Mouse (Mus musculus): ENCODE measurements around the gene Lima1. TPM values are rescaled to one million over a fixed set of nuclear protein-coding genes. Genes with fewer than 3 reads are reported as not detected.
"Not testable (repeated sequence)": the region's sequence is repeated elsewhere in the genome, so short reads cannot be mapped to it uniquely, and the experiment has no call there.

The Lima1 gene
- polyA plus RNA-seq (2016; fragmentation: Nextera tagmentation; extraction: Ambion mirVana) = 62.3 and 65.4 TPM in 2 replicates

GRCm38 (mm10) chr15:99875334-99875869 lies at the start of gene Lima1:
Gene Lima1 (minus strand): TSS chr15:99875456.
- H3K4me3 ChIP-seq = peak within 1 kb of the TSS; percentile 84
- peak within 1 kb of the TSS; percentile 75 for H3K27ac ChIP-seq (replicated peaks)
- peaks cover 16% of the 10 kb centered on the region for H3K4me1 ChIP-seq
- peak; percentile 94 for DNase-seq (ENCODE audit: low spot score)
- H3K9me3 ChIP-seq = no peaks in the 10 kb centered on the region
- H3K36me3 ChIP-seq (replicated peaks) = no peaks in the 10 kb centered on the region
- peaks cover 22% of the 10 kb centered on the region for H3K27me3 ChIP-seq (replicated peaks; ENCODE audit: low read depth, poor library complexity, severe bottlenecking)
- WGBS = under 1% methylated on average over 38 of the region's 38 CpGs

- Histone ChIP-seq H3K36me3 (replicated peaks) (no peaks in the 10 kb centered on the region), H3K4me3 (no peak overlapping the region), H3K27me3 (replicated peaks; ENCODE audit: low read depth, poor library complexity, severe bottlenecking) (no peaks in the 10 kb centered on the region), H3K9me3 (no peaks in the 10 kb centered on the region), H3K27ac (replicated peaks) (no peak overlapping the region), H3K4me1 (no peaks in the 10 kb centered on the region)
- no peak for DNase-seq (ENCODE audit: low spot score)
- WGBS = 87% methylated on average over 15 of the region's 15 CpGs
Measured at GRCm38 (mm10) chr15:99919601-99920158, 44.4 kb upstream of the Lima1 start.

- no peak overlapping the region for H3K4me3 ChIP-seq
- H3K9me3 ChIP-seq = no peaks in the 10 kb centered on the region
- no peak overlapping the region for H3K27ac ChIP-seq (replicated peaks)
- no peaks in the 10 kb centered on the region for H3K4me1 ChIP-seq
- DNase-seq (ENCODE audit: low spot score) = no peak
- 79% methylated on average over 3 of the region's 3 CpGs for WGBS
- H3K27me3 ChIP-seq (replicated peaks; ENCODE audit: low read depth, poor library complexity, severe bottlenecking) = no peaks in the 10 kb centered on the region
- H3K36me3 ChIP-seq (replicated peaks) = no peaks in the 10 kb centered on the region
Measured at GRCm38 (mm10) chr15:99917264-99917663, 42.0 kb upstream of the Lima1 start.

- Histone ChIP-seq H3K4me1 (no peaks in the 10 kb centered on the region), H3K27me3 (replicated peaks; ENCODE audit: low read depth, poor library complexity, severe bottlenecking) (no peaks in the 10 kb centered on the region), H3K4me3 (no peak overlapping the region), H3K36me3 (replicated peaks) (no peaks in the 10 kb centered on the region), H3K27ac (replicated peaks) (no peak overlapping the region), H3K9me3 (no peaks in the 10 kb centered on the region)
- 81% methylated on average over 5 of the region's 5 CpGs for WGBS
- no peak for DNase-seq (ENCODE audit: low spot score)
Measured at GRCm38 (mm10) chr15:99914613-99915012, 39.4 kb upstream of the Lima1 start.

- Histone ChIP-seq H3K27me3 (replicated peaks; ENCODE audit: low read depth, poor library complexity, severe bottlenecking) (no peaks in the 10 kb centered on the region), H3K4me1 (no peaks in the 10 kb centered on the region), H3K27ac (replicated peaks) (no peak overlapping the region), H3K36me3 (replicated peaks) (no peaks in the 10 kb centered on the region), H3K9me3 (no peaks in the 10 kb centered on the region), H3K4me3 (no peak overlapping the region)
- no peak for DNase-seq (ENCODE audit: low spot score)
- WGBS = 95% methylated on average over 4 of the region's 4 CpGs
Measured at GRCm38 (mm10) chr15:99911785-99912184, 36.5 kb upstream of the Lima1 start.

- not testable (repeated sequence) for H3K27me3 ChIP-seq (replicated peaks; ENCODE audit: low read depth, poor library complexity, severe bottlenecking); H3K9me3 ChIP-seq; H3K27ac ChIP-seq (replicated peaks); H3K4me3 ChIP-seq; H3K36me3 ChIP-seq (replicated peaks); H3K4me1 ChIP-seq
- WGBS = 39% methylated on average over 14 of the region's 14 CpGs
- DNase-seq (ENCODE audit: low spot score) = peak; percentile 46
Measured at GRCm38 (mm10) chr15:99909339-99909996, 34.2 kb upstream of the Lima1 start.

GRCm38 (mm10) chr15:99907514-99907913 lies 32.3 kb upstream of the Lima1 start:
- no peak for DNase-seq (ENCODE audit: low spot score)
- H3K27me3 ChIP-seq (replicated peaks; ENCODE audit: low read depth, poor library complexity, severe bottlenecking) = no peaks in the 10 kb centered on the region
- no peak overlapping the region for H3K27ac ChIP-seq (replicated peaks)
- H3K9me3 ChIP-seq = no peaks in the 10 kb centered on the region
- 0 out of 2 replicates have a peak, but pooled peaks cover 4% of the 10 kb centered on the region for H3K4me1 ChIP-seq
- no peaks in the 10 kb centered on the region for H3K36me3 ChIP-seq (replicated peaks)
- WGBS = 67% methylated on average over 1 of the region's 1 CpGs
- H3K4me3 ChIP-seq = no peak overlapping the region

GRCm38 (mm10) chr15:99907041-99907440 lies 31.8 kb upstream of the Lima1 start:
- no peaks in the 10 kb centered on the region for H3K36me3 ChIP-seq (replicated peaks)
- H3K4me3 ChIP-seq = no peak overlapping the region
- H3K27me3 ChIP-seq (replicated peaks; ENCODE audit: low read depth, poor library complexity, severe bottlenecking) = no peaks in the 10 kb centered on the region
- no peaks in the 10 kb centered on the region for H3K9me3 ChIP-seq
- 0 out of 2 replicates have a peak, but pooled peaks cover 4% of the 10 kb centered on the region for H3K4me1 ChIP-seq
- DNase-seq (ENCODE audit: low spot score) = no peak
- no peak overlapping the region for H3K27ac ChIP-seq (replicated peaks)
- WGBS = 92% methylated on average over 4 of the region's 4 CpGs

GRCm38 (mm10) chr15:99904841-99905240 lies 29.6 kb upstream of the Lima1 start:
- WGBS = 85% methylated on average over 9 of the region's 9 CpGs
- no peaks in the 10 kb centered on the region for H3K27me3 ChIP-seq (replicated peaks; ENCODE audit: low read depth, poor library complexity, severe bottlenecking)
- no peak overlapping the region for H3K27ac ChIP-seq (replicated peaks)
- H3K4me3 ChIP-seq = no peak overlapping the region
- 0 out of 2 replicates have a peak, but pooled peaks cover 4% of the 10 kb centered on the region for H3K4me1 ChIP-seq
- H3K36me3 ChIP-seq (replicated peaks) = no peaks in the 10 kb centered on the region
- no peak for DNase-seq (ENCODE audit: low spot score)
- no peaks in the 10 kb centered on the region for H3K9me3 ChIP-seq

GRCm38 (mm10) chr15:99904333-99904732 lies 29.1 kb upstream of the Lima1 start:
- no peaks in the 10 kb centered on the region for H3K9me3 ChIP-seq
- WGBS = 9% methylated on average over 4 of the region's 4 CpGs
- no peaks in the 10 kb centered on the region for H3K27me3 ChIP-seq (replicated peaks; ENCODE audit: low read depth, poor library complexity, severe bottlenecking)
- 0 out of 2 replicates have a peak, but pooled peaks cover 4% of the 10 kb centered on the region for H3K4me1 ChIP-seq
- H3K36me3 ChIP-seq (replicated peaks) = no peaks in the 10 kb centered on the region
- no peak overlapping the region for H3K27ac ChIP-seq (replicated peaks)
- H3K4me3 ChIP-seq = no peak overlapping the region
- peak; percentile 73 for DNase-seq (ENCODE audit: low spot score)

GRCm38 (mm10) chr15:99903227-99903626 lies 28.0 kb upstream of the Lima1 start:
- 81% methylated on average over 5 of the region's 5 CpGs for WGBS
- Histone ChIP-seq H3K4me1 (0 out of 2 replicates have a peak, but pooled peaks cover 4% of the 10 kb centered on the region), H3K27ac (replicated peaks) (no peak overlapping the region), H3K36me3 (replicated peaks) (no peaks in the 10 kb centered on the region), H3K9me3 (no peaks in the 10 kb centered on the region), H3K27me3 (replicated peaks; ENCODE audit: low read depth, poor library complexity, severe bottlenecking) (no peaks in the 10 kb centered on the region), H3K4me3 (no peak overlapping the region)
- no peak for DNase-seq (ENCODE audit: low spot score)

GRCm38 (mm10) chr15:99902786-99903185 lies 27.5 kb upstream of the Lima1 start:
- Histone ChIP-seq H3K4me3 (no peak overlapping the region), H3K27me3 (replicated peaks; ENCODE audit: low read depth, poor library complexity, severe bottlenecking) (no peaks in the 10 kb centered on the region), H3K9me3 (no peaks in the 10 kb centered on the region), H3K4me1 (0 out of 2 replicates have a peak, but pooled peaks cover 4% of the 10 kb centered on the region), H3K36me3 (replicated peaks) (no peaks in the 10 kb centered on the region), H3K27ac (replicated peaks) (no peak overlapping the region)
- WGBS = 88% methylated on average over 5 of the region's 5 CpGs
- DNase-seq (ENCODE audit: low spot score) = no peak

GRCm38 (mm10) chr15:99896621-99897020 lies 21.4 kb upstream of the Lima1 start:
- Histone ChIP-seq H3K4me1 (peaks cover 6% of the 10 kb centered on the region; the same call in 1 of the 2 replicates), H3K27ac (replicated peaks) (no peak overlapping the region), H3K27me3 (replicated peaks; ENCODE audit: low read depth, poor library complexity, severe bottlenecking) (no peaks in the 10 kb centered on the region), H3K36me3 (replicated peaks) (no peaks in the 10 kb centered on the region), H3K4me3 (no peak overlapping the region), H3K9me3 (no peaks in the 10 kb centered on the region)
- no peak for DNase-seq (ENCODE audit: low spot score)
